Mouse (Mus musculus): Measurements from ENCODE around the gene Arl3. TPM values are rescaled to one million over a fixed set of nuclear protein-coding genes. Genes with fewer than 3 reads are reported as not detected.

Gene Arl3
- polyA plus RNA-seq, 1 experiment: 216 TPM

DNA sequence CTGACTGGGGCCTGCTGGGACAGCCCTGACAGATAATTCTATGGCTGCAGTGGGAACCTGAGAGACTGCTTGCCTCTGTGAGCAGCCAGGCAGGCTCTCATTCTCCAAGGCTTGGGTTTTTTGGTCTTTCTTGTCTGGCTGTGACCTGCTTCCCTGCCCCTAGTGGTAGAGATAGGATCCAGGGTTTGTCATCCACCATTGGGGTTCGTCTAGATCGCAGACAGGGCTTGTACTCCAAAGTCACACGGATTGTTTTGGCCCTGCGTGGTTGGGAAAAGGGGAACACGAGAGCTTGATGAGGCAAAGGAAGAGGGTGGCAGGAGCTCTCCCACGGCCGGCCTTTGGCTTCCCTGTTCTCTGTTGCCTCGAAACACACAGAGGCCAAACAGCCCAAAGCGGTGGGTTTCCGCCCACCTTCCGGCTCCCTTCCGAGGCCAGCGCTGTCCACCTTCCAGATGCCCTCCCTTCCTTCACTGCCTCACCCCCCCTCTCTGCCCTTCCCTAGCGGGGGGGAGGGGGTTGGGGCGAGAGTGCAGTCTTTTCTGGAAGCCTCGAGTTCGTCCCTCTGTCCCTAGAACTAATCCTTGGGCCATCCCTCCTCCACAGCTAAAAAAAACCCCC, 90.0 kb downstream of the Arl3 start:
- Histone ChIP-seq H3K4me3 (ENCODE audit: insufficient read depth, low read length) (no peak overlapping the region), H3K4me1 (ENCODE audit: control insufficient read depth, insufficient read depth, low read length) (peaks cover 6% of the 10 kb centered on the region; the same call in 1 of the 2 replicates), H3K27ac (ENCODE audit: insufficient read depth, low read length) (no peak overlapping the region)
- TF ChIP-seq CTCF (IDR thresholded peaks at IDR 0.05; ENCODE audit: extremely low read depth, insufficient read depth, low read length) (peak; percentile 24; the same call in 1 of the 2 replicates), POLR2A (IDR thresholded peaks at IDR 0.05; ENCODE audit: extremely low read depth, insufficient read depth, low read length) (no peak)

DNA sequence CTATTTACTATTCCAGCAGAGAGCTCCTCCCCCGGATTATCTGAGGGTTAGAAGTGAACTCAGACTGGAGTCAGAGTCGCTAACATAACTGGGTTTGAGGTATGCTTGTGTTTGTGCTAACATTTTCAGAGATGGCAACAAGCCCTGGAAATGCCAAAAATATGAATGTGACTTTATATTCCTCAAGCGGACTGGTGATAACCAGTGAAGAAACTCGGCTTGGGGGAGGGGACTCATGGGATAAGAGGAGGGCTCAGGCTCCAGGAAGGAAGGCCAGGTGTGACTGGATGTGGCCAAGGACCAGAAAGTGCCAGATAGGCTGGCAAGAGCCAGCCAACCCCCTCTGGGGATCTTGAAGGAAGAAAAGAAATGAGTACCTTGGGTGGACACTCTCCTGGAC, 91.2 kb downstream of the Arl3 start:
- Histone ChIP-seq H3K27ac (ENCODE audit: insufficient read depth, low read length) (no peak overlapping the region), H3K4me1 (ENCODE audit: control insufficient read depth, insufficient read depth, low read length) (peaks cover 8% of the 10 kb centered on the region; the same call in 1 of the 2 replicates), H3K4me3 (ENCODE audit: insufficient read depth, low read length) (no peak overlapping the region)
- no peak for TF ChIP-seq POLR2A (IDR thresholded peaks at IDR 0.05; ENCODE audit: extremely low read depth, insufficient read depth, low read length)
- TF ChIP-seq CTCF (IDR thresholded peaks at IDR 0.05; ENCODE audit: extremely low read depth, insufficient read depth, low read length): no peak

- no peak overlapping the region for H3K27ac ChIP-seq (ENCODE audit: insufficient read depth, low read length)
- TF ChIP-seq POLR2A (IDR thresholded peaks at IDR 0.05; ENCODE audit: extremely low read depth, insufficient read depth, low read length) (no peak), CTCF (IDR thresholded peaks at IDR 0.05; ENCODE audit: extremely low read depth, insufficient read depth, low read length) (no peak)
- H3K4me3 ChIP-seq (ENCODE audit: insufficient read depth, low read length): no peak overlapping the region
- peaks cover 8% of the 10 kb centered on the region; the same call in 1 of the 2 replicates for H3K4me1 ChIP-seq (ENCODE audit: control insufficient read depth, insufficient read depth, low read length)
These were observed 91.6 kb downstream of the Arl3 start for GRCm38 (mm10) chr19:46481352-46481751.

Other genes starting within 250 kb of the Arl3 start
- gene Psd, start 246.0 kb downstream of the Arl3 start, polyA plus RNA-seq (2012; rRNA removed): 617 and 701 TPM in 2 replicates
- 42.8 and 42.9 TPM in 2 replicates for gene Fbxl15, start 245.0 kb downstream of the Arl3 start, polyA plus RNA-seq (2012; rRNA removed)
- gene Cuedc2, start 234.5 kb downstream of the Arl3 start, polyA plus RNA-seq (2012; rRNA removed): 233 and 235 TPM in 2 replicates
- gene Mfsd13a, start 232.1 kb downstream of the Arl3 start, polyA plus RNA-seq (2012; rRNA removed): 35.9 and 40.5 TPM in 2 replicates
- 1.7 and 2.4 TPM in 2 replicates for gene 2310034G01Rik, start 222.9 kb downstream of the Arl3 start, polyA plus RNA-seq (2012; rRNA removed)
- 183 and 188 TPM in 2 replicates for gene Actr1a, start 177.4 kb downstream of the Arl3 start, polyA plus RNA-seq (2012; rRNA removed)
- 9.5 and 10.0 TPM in 2 replicates for gene Sufu, start 176.3 kb downstream of the Arl3 start, polyA plus RNA-seq (2012; rRNA removed)
- 44.7 and 47.1 TPM in 2 replicates for gene Trim8, start 71.5 kb downstream of the Arl3 start, polyA plus RNA-seq (2012; rRNA removed)
- gene Sfxn2, start 167 bp upstream of the Arl3 start, polyA plus RNA-seq (2012; rRNA removed): 5.1 and 5.5 TPM in 2 replicates
- gene Wbp1l, start 25.9 kb upstream of the Arl3 start, polyA plus RNA-seq (2012; rRNA removed): 24.3 and 26.6 TPM in 2 replicates
- 0.04 TPM in 1 of 2 replicates, not detected in the other for gene Cyp17a1, start 100.0 kb upstream of the Arl3 start, polyA plus RNA-seq (2012; rRNA removed)
- 19.2 and 21.2 TPM in 2 replicates for gene Borcs7, start 116.7 kb upstream of the Arl3 start, polyA plus RNA-seq (2012; rRNA removed)
- 15.5 and 15.8 TPM in 2 replicates for gene As3mt, start 134.3 kb upstream of the Arl3 start, polyA plus RNA-seq (2012; rRNA removed)
- 27.5 and 28.9 TPM in 2 replicates for gene Cnnm2, start 188.4 kb upstream of the Arl3 start, polyA plus RNA-seq (2012; rRNA removed)